Mouse (Mus musculus) liver (tissue): ENCODE measurements around the gene Gpatch3.

Source experiments
- DNase-seq: peaks from one replicate; pipeline ENCODE4 v3.0.0-alpha.2; 2020; ENCODE audit warnings: mixed read lengths

The Gpatch3 gene

GRCm38 (mm10) chr4:133574070-133574842 lies at the start of gene Gpatch3:
Gene Gpatch3 (plus strand): TSS chr4:133574745.
- DNase-seq: peak; percentile 91

GRCm38 (mm10) chr4:133527788-133528187 lies 46.8 kb upstream of the Gpatch3 start:
- DNase-seq: no peak

GRCm38 (mm10) chr4:133532777-133533176 lies 41.8 kb upstream of the Gpatch3 start:
- DNase-seq: no peak

GRCm38 (mm10) chr4:133536081-133536480 lies 38.5 kb upstream of the Gpatch3 start:
- DNase-seq: no peak

- no peak for DNase-seq
Observed at GRCm38 (mm10) chr4:133536652-133537051, 37.9 kb upstream of the Gpatch3 start.

- peak; percentile 96 for DNase-seq
Observed at GRCm38 (mm10) chr4:133545272-133546231, 29.0 kb upstream of the Gpatch3 start, which contains the start of gene Nudc. Gene Nudc (minus strand): TSS chr4:133545996.

- no peak for DNase-seq
Observed at GRCm38 (mm10) chr4:133552029-133552428, 22.5 kb upstream of the Gpatch3 start.

- DNase-seq: peak; percentile 50
Observed at GRCm38 (mm10) chr4:133552768-133553447, 21.6 kb upstream of the Gpatch3 start, which contains the start of gene Nr0b2. Gene Nr0b2 (plus strand): TSS chr4:133553376.

- no peak for DNase-seq
Observed at GRCm38 (mm10) chr4:133553448-133554330, 20.9 kb upstream of the Gpatch3 start.

GRCm38 (mm10) chr4:133557041-133557717 lies 17.4 kb upstream of the Gpatch3 start:
- DNase-seq: peak; percentile 54

GRCm38 (mm10) chr4:133559846-133560245 lies 14.7 kb upstream of the Gpatch3 start:
- DNase-seq: no peak

- DNase-seq: no peak
Observed at GRCm38 (mm10) chr4:133561622-133562021, 12.9 kb upstream of the Gpatch3 start.

DNA sequence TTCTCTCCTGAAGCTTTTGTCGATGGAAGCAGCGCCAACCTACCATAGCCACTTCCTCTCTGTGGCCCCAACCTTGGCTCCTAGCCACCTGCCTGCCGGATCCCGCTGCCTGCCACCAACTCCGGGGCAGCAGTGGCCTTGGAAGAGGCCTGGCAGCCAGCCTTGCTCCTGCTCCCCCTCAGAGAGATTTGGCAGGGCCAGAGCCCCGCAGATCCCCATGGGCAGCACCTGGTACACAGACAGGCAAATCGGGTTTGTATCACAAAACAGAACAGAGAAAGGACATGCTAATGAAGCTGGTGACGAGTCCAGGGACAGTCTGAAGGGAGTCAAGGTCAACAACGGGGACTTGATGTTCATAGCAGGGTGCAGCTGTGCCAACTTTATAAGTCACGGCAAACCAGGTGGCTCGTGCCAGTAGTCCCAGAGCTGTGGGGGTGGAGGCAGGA lies 11.4 kb upstream of the Gpatch3 start:
- DNase-seq: no peak

- DNase-seq: no peak
Observed at GRCm38 (mm10) chr4:133567251-133567650, 7.3 kb upstream of the Gpatch3 start.

GRCm38 (mm10) chr4:133569291-133570065 lies 5.1 kb upstream of the Gpatch3 start:
- DNase-seq: no peak

DNA sequence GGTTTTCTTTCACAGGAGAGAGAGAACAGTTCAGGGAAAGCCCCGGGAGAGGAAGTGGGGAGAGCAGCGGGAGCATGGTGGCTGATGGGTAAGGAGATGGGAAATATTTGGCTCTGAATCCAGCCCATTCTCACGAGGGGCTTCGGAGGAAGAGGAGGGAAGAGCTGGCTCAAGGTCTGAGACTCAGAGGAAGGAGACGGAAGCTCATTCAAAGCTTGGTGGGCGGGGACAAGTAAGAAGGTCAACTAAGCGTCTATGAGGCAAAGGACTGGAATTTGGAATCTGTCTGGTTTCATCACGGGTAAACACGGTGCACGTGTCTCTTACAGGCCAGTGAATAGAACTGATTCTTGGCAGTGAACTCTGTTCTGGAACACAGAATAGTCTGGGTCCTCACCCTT lies 4.5 kb upstream of the Gpatch3 start:
- DNase-seq: no peak

GRCm38 (mm10) chr4:133574843-133575202 lies 278 bp downstream of the Gpatch3 start:
- no peak for DNase-seq

- DNase-seq: no peak
Observed at GRCm38 (mm10) chr4:133577983-133578382, 3.4 kb downstream of the Gpatch3 start.

GRCm38 (mm10) chr4:133583690-133584058 lies 9.1 kb downstream of the Gpatch3 start:
- no peak for DNase-seq
